Mouse (Mus musculus): Measurements from ENCODE around the gene Med17. TPM values are rescaled to one million over a fixed set of nuclear protein-coding genes. Genes with fewer than 3 reads are reported as not detected.
"Not testable (repeated sequence)": the region's sequence is repeated elsewhere in the genome, so short reads cannot be mapped to it uniquely, and the experiment has no call there.

Med17 gene
- polyA plus RNA-seq (2016; fragmentation: Nextera tagmentation; extraction: Ambion mirVana), result 37.6 and 42.4 TPM in 2 replicates

- peak; percentile 96 for DNase-seq (ENCODE audit: low spot score)
- Histone ChIP-seq H3K36me3 (peaks cover 25% of the 10 kb centered on the region), H3K4me3 (peak within 1 kb of the TSS; percentile 84), H3K27me3 (ENCODE audit: insufficient read depth, poor library complexity, severe bottlenecking) (no peaks in the 10 kb centered on the region), H3K9me3 (no peaks in the 10 kb centered on the region), H3K4me1 (replicated peaks) (peaks cover 24% of the 10 kb centered on the region), H3K27ac (peak within 1 kb of the TSS; percentile 89)
- WGBS, result 1% methylated on average over 57 of the region's 57 CpGs
Measured at GRCm38 (mm10) chr9:15279649-15280490, at the start of gene Med17. Med17 (minus strand) TSS chr9:15279931.

DNA sequence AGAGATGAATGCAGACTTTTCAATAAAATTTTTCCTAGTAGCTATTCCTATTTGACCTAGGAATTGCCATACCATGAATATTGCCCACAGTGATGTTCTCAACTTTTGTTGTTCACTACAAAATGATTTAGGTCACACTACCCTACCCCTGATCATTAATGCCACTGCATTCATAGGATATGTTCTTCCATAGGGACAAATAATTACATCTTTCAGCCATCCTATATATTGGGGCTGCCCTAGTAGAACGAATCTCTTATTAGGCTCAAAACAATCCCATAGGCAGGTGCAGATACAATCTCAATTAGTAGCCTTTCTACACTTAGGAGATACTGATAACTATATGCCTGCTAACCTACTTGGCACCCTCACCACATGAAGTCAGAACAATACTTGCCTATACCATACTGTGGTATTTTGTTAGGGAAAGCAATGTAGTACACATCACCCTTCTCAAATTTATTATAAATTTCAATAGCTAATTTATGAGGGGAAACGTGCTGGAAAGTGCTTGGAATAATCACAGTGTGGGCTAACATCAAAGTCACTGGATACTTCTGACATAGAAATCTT, 38.5 kb upstream of the Med17 start:
- H3K9me3 ChIP-seq, result no peaks in the 10 kb centered on the region
- H3K4me1 ChIP-seq (replicated peaks), result no peaks in the 10 kb centered on the region
- WGBS, result 88% methylated on average over 2 of the region's 2 CpGs
- no peak for DNase-seq (ENCODE audit: low spot score)
- H3K27me3 ChIP-seq (ENCODE audit: insufficient read depth, poor library complexity, severe bottlenecking), result no peaks in the 10 kb centered on the region
- H3K27ac ChIP-seq, result no peak overlapping the region
- no peak overlapping the region for H3K4me3 ChIP-seq
- peaks cover 99% of the 10 kb centered on the region for H3K36me3 ChIP-seq

DNA sequence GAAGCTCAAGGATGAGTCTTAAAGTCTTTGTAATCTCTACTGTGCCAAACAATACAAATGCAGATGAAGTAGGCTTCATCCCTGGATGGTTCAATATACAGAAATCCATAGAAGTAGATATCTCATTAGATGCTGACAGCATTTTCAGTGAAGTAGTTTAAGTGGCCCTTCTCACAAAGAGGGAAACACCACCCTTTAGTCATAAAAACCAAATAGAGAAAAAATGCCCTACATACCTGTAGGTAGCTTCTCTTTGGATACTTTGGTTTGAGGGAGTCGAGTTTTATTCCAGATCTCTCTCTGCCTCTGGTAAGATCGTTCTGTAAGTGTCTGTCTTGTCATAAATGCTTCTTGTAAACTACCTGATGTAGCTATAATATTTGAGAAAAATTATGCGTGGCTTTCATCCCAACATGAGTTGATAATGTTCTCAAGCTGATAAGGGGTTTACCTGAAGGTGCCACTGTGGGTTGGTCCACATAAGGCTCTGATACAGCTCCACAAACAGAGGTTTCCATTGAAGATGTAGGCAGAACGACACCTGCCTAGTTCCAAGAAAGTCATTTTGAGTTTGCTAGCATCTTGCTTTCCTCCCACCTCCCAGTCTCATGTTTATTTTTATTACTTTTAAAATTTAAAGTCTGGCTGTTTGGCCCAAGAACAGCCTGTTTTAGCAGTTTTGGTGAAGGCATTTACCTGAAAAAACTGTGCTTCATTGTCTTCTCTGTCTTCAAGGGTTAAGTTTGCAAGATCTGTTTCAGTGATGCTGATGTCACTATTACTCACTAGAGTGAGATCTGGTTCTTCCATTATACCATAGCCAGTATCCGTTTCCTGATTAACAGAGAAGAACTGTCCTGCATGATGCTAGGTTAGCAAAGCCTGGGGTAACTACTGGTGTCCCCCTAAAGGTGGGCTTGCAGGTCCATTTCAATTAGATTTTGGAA, 37.8 kb upstream of the Med17 start:
- H3K36me3 ChIP-seq, result peaks cover 99% of the 10 kb centered on the region
- no peak for DNase-seq (ENCODE audit: low spot score)
- H3K4me1 ChIP-seq (replicated peaks), result no peaks in the 10 kb centered on the region
- no peaks in the 10 kb centered on the region for H3K9me3 ChIP-seq
- H3K27ac ChIP-seq, result no peak overlapping the region
- H3K4me3 ChIP-seq, result no peak overlapping the region
- no peaks in the 10 kb centered on the region for H3K27me3 ChIP-seq (ENCODE audit: insufficient read depth, poor library complexity, severe bottlenecking)
- WGBS, result 74% methylated on average over 5 of the region's 5 CpGs

GRCm38 (mm10) chr9:15316296-15316695, 36.6 kb upstream of the Med17 start:
- not testable (repeated sequence) for H3K4me3 ChIP-seq; H3K27me3 ChIP-seq (ENCODE audit: insufficient read depth, poor library complexity, severe bottlenecking); DNase-seq (ENCODE audit: low spot score); H3K4me1 ChIP-seq (replicated peaks); H3K9me3 ChIP-seq; H3K27ac ChIP-seq
- 98% methylated on average over 2 of the region's 2 CpGs for WGBS
- H3K36me3 ChIP-seq, result peaks cover 99% of the 10 kb centered on the region

DNA sequence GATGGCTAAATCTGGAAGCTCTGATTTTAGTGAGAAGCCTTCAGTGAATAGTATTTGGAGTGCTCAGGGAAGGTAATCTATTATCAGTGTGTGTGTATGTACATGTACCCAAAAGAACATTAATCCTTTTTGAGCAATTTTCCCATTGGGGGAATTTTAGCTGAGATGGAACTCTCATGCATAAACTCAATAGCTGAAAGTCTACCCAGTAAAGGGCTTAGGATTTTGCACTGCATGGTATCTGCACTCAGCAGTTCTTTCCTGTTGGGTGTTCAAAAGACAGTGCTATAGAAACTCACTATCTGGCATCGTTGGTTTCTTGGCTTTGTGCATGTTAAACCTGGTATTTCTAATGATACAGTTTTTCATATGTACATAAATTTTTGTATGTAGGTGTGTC, 34.9 kb upstream of the Med17 start:
- no peak for DNase-seq (ENCODE audit: low spot score)
- peaks cover 99% of the 10 kb centered on the region for H3K36me3 ChIP-seq
- WGBS, result 96% methylated on average over 1 of the region's 1 CpGs

DNA sequence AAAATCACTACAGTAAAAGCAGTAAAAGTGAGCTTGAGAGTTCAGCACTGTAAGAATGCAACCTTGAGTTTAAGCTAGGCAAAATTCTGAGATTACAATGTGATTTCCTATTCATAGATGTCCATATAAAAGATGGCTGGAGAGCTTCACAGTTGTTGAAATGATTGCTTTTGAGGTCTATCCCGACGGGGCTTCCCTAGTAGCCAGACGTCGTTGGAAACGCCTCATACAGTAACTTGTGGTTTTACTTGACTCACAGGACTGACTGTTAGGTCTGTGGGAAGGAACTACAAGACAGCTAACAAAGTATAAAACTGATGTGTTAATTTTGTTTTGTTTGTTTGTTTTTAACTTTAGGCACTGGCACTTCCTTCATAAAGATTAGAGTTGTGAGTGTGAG, 33.9 kb upstream of the Med17 start:
- Histone ChIP-seq H3K27ac (no peak overlapping the region), H3K9me3 (no peaks in the 10 kb centered on the region), H3K36me3 (peaks cover 99% of the 10 kb centered on the region), H3K27me3 (ENCODE audit: insufficient read depth, poor library complexity, severe bottlenecking) (no peaks in the 10 kb centered on the region), H3K4me1 (replicated peaks) (peaks cover 9% of the 10 kb centered on the region), H3K4me3 (no peak overlapping the region)
- 94% methylated on average over 5 of the region's 5 CpGs for WGBS
- DNase-seq (ENCODE audit: low spot score), result no peak

More for the DNA sequence above, 34.9 kb upstream of the Med17 start:
- Histone ChIP-seq H3K27me3 (ENCODE audit: insufficient read depth, poor library complexity, severe bottlenecking) (no peaks in the 10 kb centered on the region), H3K4me3 (no peak overlapping the region), H3K4me1 (replicated peaks) (no peaks in the 10 kb centered on the region), H3K9me3 (no peaks in the 10 kb centered on the region), H3K27ac (no peak overlapping the region)

- DNase-seq (ENCODE audit: low spot score), result no peak
- H3K36me3 ChIP-seq, result peaks cover 99% of the 10 kb centered on the region
- no peak overlapping the region for H3K4me3 ChIP-seq
- H3K27ac ChIP-seq, result no peak overlapping the region
- WGBS, result 95% methylated on average over 2 of the region's 2 CpGs
- H3K27me3 ChIP-seq (ENCODE audit: insufficient read depth, poor library complexity, severe bottlenecking), result no peaks in the 10 kb centered on the region
- no peaks in the 10 kb centered on the region for H3K9me3 ChIP-seq
- H3K4me1 ChIP-seq (replicated peaks), result peaks cover 24% of the 10 kb centered on the region
Measured at GRCm38 (mm10) chr9:15312054-15312735, 32.5 kb upstream of the Med17 start.

DNA sequence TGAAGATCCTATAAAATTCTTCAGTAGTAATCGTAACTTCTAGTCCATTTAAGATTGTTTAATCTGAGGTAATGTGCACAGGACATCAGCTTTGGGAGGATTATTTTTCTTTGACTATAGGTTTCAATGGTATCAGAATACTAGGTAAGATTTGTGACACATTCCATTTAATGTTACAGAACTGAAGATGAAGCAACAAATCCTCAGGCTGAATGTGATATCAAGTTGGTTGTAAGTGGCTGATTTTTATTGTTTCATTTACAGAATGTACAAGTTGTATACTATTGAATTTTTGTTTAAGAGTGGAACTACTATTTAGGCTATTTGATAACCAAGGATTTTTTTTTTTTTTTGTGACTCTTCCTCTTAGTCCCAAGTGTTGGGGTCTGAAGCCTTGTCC, 30.4 kb upstream of the Med17 start:
- WGBS, result 92% methylated on average over 1 of the region's 1 CpGs
- no peaks in the 10 kb centered on the region for H3K27me3 ChIP-seq (ENCODE audit: insufficient read depth, poor library complexity, severe bottlenecking)
- H3K9me3 ChIP-seq, result no peaks in the 10 kb centered on the region
- DNase-seq (ENCODE audit: low spot score), result no peak
- peaks cover 81% of the 10 kb centered on the region for H3K36me3 ChIP-seq
- H3K4me3 ChIP-seq, result no peak overlapping the region
- peaks cover 32% of the 10 kb centered on the region for H3K4me1 ChIP-seq (replicated peaks)
- H3K27ac ChIP-seq, result no peak overlapping the region

- DNase-seq (ENCODE audit: low spot score), result no peak
- Histone ChIP-seq H3K36me3 (peaks cover 73% of the 10 kb centered on the region), H3K4me3 (peak overlapping the region; percentile 30), H3K27ac (no peak overlapping the region), H3K9me3 (no peaks in the 10 kb centered on the region), H3K27me3 (ENCODE audit: insufficient read depth, poor library complexity, severe bottlenecking) (no peaks in the 10 kb centered on the region), H3K4me1 (replicated peaks) (peaks cover 32% of the 10 kb centered on the region)
- WGBS, result 83% methylated on average over 4 of the region's 4 CpGs
Measured at GRCm38 (mm10) chr9:15309425-15309824, 29.7 kb upstream of the Med17 start.

DNA sequence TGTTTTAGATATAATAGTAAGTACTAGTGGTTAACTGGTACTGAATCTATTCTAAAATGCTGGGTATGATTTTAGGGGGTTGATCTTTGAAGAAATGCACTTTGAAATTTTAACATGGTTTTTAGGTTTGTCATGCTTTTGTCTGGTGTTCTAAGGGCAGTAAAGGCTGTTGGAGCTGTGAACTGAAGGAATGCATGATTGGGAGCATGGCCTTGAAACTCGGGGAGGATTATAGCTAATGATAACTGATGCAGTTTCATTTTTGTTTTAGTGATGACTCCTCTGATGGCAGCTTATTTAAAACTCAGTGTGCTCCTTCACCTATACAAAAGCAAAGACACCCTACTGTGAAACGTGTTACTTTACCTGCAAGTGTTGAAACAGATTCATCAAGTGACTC, 28.5 kb upstream of the Med17 start:
- Histone ChIP-seq H3K36me3 (peaks cover 61% of the 10 kb centered on the region), H3K4me3 (peak overlapping the region; percentile 88), H3K4me1 (replicated peaks) (peaks cover 32% of the 10 kb centered on the region), H3K27me3 (ENCODE audit: insufficient read depth, poor library complexity, severe bottlenecking) (no peaks in the 10 kb centered on the region), H3K27ac (no peak overlapping the region), H3K9me3 (no peaks in the 10 kb centered on the region)
- no peak for DNase-seq (ENCODE audit: low spot score)
- 65% methylated on average over 2 of the region's 2 CpGs for WGBS

GRCm38 (mm10) chr9:15307257-15307656, 27.5 kb upstream of the Med17 start:
- Histone ChIP-seq H3K36me3 (peaks cover 52% of the 10 kb centered on the region), H3K9me3 (no peaks in the 10 kb centered on the region), H3K27ac (peak overlapping the region; percentile 98), H3K4me1 (replicated peaks) (peaks cover 32% of the 10 kb centered on the region), H3K27me3 (ENCODE audit: insufficient read depth, poor library complexity, severe bottlenecking) (no peaks in the 10 kb centered on the region), H3K4me3 (peak overlapping the region; percentile 88)
- WGBS, result 9% methylated on average over 6 of the region's 6 CpGs
- peak; percentile 10 for DNase-seq (ENCODE audit: low spot score)

DNA sequence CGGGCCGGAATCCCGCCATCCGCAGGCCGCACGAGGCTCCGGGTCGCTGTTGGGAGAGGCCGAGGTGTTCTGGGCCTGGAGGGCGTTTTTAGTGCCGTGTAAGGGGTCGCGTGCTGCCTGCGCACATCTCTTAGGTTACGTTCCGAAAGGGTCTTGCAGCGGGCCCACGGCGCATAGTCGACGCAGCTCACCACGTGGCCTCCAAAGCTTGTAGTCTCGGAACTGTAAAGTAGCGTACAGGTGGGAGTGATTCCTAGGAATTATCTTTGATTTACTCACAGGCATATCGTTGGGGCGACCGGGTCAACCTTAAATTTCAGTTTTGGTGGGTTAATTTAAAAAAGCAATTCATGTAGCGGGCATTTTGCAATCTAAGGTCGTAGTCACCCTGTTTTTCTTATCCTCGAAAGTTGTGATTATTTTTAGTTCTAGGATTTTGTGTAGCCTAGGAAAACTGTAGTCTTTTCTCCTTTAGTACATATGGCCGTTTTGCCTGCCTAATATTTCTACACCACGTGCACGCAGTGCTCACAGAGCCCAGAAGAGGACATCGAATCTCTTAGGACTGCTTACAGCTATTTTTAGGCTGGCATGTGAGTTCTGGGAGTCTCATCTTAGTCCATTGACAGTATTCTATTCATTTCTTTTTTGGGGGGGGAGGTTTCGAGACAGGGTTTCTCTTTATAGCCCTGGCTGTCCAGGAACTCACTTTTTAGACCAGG, 26.8 kb upstream of the Med17 start, which contains the start of gene 4931406C07Rik:
TSS of gene 4931406C07Rik (minus strand) at position 51 of the 722 bp plus-strand sequence.
- under 1% methylated on average over 35 of the region's 35 CpGs for WGBS
- no peak for DNase-seq (ENCODE audit: low spot score)
- peak within 1 kb of the TSS; percentile 98 for H3K27ac ChIP-seq
- H3K4me1 ChIP-seq (replicated peaks), result peaks cover 32% of the 10 kb centered on the region
- H3K36me3 ChIP-seq, result peaks cover 45% of the 10 kb centered on the region
- no peaks in the 10 kb centered on the region for H3K27me3 ChIP-seq (ENCODE audit: insufficient read depth, poor library complexity, severe bottlenecking)
- no peaks in the 10 kb centered on the region for H3K9me3 ChIP-seq
- H3K4me3 ChIP-seq, result peak within 1 kb of the TSS; percentile 88
